Comparison of ENCODE assay signal across 8 mouse cellular contexts in the genomic region with DNA sequence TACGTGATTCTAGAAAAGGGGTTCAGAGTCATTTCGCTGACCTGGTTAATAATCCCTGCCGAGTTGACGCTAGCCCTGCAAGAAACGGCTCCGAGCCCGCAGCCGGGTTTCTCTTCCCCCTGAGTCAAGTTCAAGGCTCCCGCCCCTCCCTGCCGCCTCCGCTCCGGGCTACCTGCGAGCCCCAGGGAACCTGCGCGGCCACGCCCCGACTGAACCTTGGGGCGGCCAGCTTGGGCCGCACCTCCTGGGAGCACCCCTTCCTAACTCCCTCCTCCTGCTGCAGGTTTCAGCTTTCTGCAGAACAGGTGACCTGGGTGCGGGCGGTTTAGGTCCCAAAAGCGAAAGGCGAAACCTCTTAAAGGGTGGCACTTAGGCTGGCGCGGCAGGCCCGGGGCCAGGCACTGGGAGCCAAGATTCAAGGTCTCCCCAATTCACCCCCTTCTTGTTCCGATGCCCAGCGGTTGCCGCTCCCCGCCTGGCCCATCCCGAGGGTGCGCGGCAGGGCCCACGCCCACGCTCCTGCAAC. TPM values are rescaled to one million over a fixed set of nuclear protein-coding genes. Genes with fewer than 3 reads are reported as not detected.
DNase-seq lines count a peak whose midpoint lies in the region.

No protein-coding gene starts in this region.

- H3K27me3 ChIP-seq in limb, embryonic 10.5 days (ENCODE audit: low read depth, poor library complexity, severe bottlenecking): peaks cover 53% of the 10 kb centered on the region
- peaks cover 68% of the 10 kb centered on the region for H3K27me3 ChIP-seq in midbrain, embryonic 10.5 days (ENCODE audit: low read depth, poor library complexity, severe bottlenecking)

- peaks cover 26% of the 10 kb centered on the region for H3K4me1 ChIP-seq in limb, embryonic 10.5 days
- peaks cover 35% of the 10 kb centered on the region for H3K4me1 ChIP-seq in midbrain, embryonic 10.5 days

- 0 out of 2 replicates have a peak overlapping the region, but pooled peaks have one; percentile 26 for H3K27ac ChIP-seq in limb, embryonic 10.5 days
- H3K27ac ChIP-seq in midbrain, embryonic 10.5 days (replicated peaks): peak overlapping the region; percentile 68

- no peaks in the 10 kb centered on the region; the same call in 1 of the 2 replicates for H3K36me3 ChIP-seq in limb, embryonic 10.5 days
- H3K36me3 ChIP-seq in midbrain, embryonic 10.5 days: peaks cover 4% of the 10 kb centered on the region

- peak; percentile 8 for DNase-seq in right cerebral cortex, postnatal 25 days
- no peak for DNase-seq in right cerebral cortex, postnatal 10 days (ENCODE audit: low spot score in 2 of 2)
- DNase-seq in cerebellum, postnatal 36 days: peak; percentile 8 to 15
- peak; percentile 9 to 17 for DNase-seq in heart, postnatal 10 days
- peak; percentile 60 for DNase-seq in limb, embryonic 10.5 days (ENCODE audit: low spot score)
- peak; percentile 52 for DNase-seq in midbrain, embryonic 10.5 days (ENCODE audit: low spot score)
- peak; percentile 73 to 87 for DNase-seq in spleen, postnatal 4 days (ENCODE audit: low spot score in 2 of 2)
- no peak for DNase-seq in left cerebral cortex, adult 9 months (ENCODE audit: low spot score in 2 of 2)

- intact Hi-C loops in heart, postnatal 10 days (cut with DNase I): no loop called here

- H3K4me3 ChIP-seq in limb, embryonic 10.5 days: peak overlapping the region; percentile 82
- H3K4me3 ChIP-seq in midbrain, embryonic 10.5 days: peak overlapping the region; percentile 86

- WGBS in limb, embryonic 10.5 days: 1% methylated on average over 35 of the region's 35 CpGs
- WGBS in midbrain, embryonic 10.5 days: under 1% methylated on average over 35 of the region's 35 CpGs

- H3K9me3 ChIP-seq in limb, embryonic 10.5 days (replicated peaks): no peaks in the 10 kb centered on the region
- no peaks in the 10 kb centered on the region for H3K9me3 ChIP-seq in midbrain, embryonic 10.5 days (replicated peaks)

RNA-seq across cellular contexts. Expression of gene Myb, which starts 1.8 kb away (rescaled TPM):
- total RNA-seq in heart, postnatal 10 days (2021): 1 to 10 TPM in 1 of 2 experiments, under 1 TPM in 1; 0.50 to 1.2 TPM
- polyA plus RNA-seq in limb, embryonic 10.5 days (2016; fragmentation: Nextera tagmentation; extraction: Ambion mirVana): 4.0 and 5.2 TPM in 2 replicates
- 5.1 and 6.8 TPM in 2 replicates for polyA plus RNA-seq in midbrain, embryonic 10.5 days (2016; fragmentation: Nextera tagmentation; extraction: Ambion mirVana)

Comparison
In these comparisons a context has a peak if more than half of its experiments do, and no peak if none do; other contexts are left out.
1. DNase-seq: peak in right cerebral cortex, postnatal 25 days (single experiment), cerebellum, postnatal 36 days (2 of 2), heart, postnatal 10 days (2 of 2), limb, embryonic 10.5 days (single experiment), midbrain, embryonic 10.5 days (single experiment) and spleen, postnatal 4 days (2 of 2); none in right cerebral cortex, postnatal 10 days (0 of 2) and left cerebral cortex, adult 9 months (0 of 2).